Mouse (Mus musculus) small intestine, adult 2 months (tissue): ENCODE data around the gene Sec16a.

Source experiments
- CTCF ChIP-seq: fragments of 200-500 bp; IDR thresholded peaks from 2 replicates; pipeline ENCODE4 v1.5.1; 2012; ENCODE audit warnings: low read depth, mild to moderate bottlenecking, control low read depth, inconsistent platforms, low read length, moderate library complexity, mixed read lengths; ENCODE audit not compliant: insufficient replicate concordance, insufficient read length; ENCODE audit errors: extremely low read depth
- POLR2A ChIP-seq: fragments of 200-500 bp; IDR thresholded peaks from 2 replicates; pipeline ENCODE4 v1.6.1; 2012; ENCODE audit warnings: low read depth, mild to moderate bottlenecking, control low read depth, inconsistent platforms, low read length, moderate library complexity

- no peak for TF ChIP-seq POLR2A
- no peak for TF ChIP-seq CTCF
Measured at GRCm38 (mm10) chr2:26391617-26392016, 53.4 kb downstream of the Sec16a start.
